Mouse (Mus musculus): ENCODE data around the gene Wsb2.
"Not testable (repeated sequence)": the region's sequence is repeated elsewhere in the genome, so short reads cannot be mapped to it uniquely, and the experiment has no call there.

Gene Wsb2

DNA sequence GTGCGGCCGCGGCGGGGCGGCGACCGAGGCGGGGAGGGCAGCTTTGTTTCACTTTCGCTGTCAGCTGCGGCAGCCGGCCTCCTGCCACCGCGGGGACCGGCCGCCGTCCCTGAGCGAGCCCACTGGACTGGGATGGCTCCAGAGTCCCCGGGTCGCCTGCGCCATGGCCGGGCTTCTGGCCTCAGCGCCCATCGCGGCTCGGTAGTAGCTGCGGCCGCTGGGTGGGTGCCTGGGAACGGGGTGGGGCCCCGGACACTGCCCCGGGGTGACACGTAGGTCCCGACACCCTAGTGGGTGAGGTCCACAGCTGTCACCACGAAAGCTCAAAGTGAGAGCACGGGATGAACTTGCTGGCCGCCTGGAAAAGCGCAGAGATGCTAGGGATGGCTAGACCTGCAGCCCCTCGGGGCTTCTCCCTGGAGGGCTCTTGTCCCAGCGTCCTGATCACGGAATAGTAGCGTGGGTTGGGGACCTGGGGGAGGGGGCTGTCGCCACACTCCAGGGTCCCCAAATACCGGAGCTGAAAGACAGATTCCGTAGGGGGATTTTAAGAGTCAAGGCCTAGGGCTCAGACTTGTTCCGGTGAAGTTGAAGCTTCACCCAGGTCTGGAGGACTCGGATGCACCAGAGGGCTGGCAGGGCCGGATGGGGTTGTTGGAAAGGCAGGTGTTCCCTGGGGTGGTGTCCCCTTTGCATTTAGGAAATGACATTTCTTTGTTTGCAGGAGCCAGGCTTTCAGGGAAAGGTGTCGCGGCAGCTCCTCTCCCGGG is 559 bp downstream of the Wsb2 start:
- peak; percentile 21 for DNase-seq

DNA sequence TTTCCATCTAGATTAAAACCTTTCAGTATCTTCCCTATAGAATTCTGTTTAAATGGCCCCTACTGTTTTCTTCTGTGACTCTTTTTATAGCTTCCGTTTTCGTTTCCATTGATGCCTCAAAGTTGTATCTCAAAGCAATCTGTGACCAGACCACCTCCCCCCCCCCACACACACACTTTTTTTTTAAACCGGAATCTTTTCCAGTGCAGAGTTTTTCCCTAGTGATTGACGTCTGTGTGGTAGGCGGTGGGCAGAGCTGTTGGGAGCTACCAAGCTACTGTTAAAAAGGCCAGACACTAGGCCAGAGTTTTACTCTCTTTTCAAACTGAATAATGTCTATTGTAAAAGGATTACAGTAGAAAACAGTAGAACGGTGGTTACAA is 1.1 kb downstream of the Wsb2 start:
- DNase-seq = no peak

- peak; percentile 79 for DNase-seq
Observed at GRCm38 (mm10) chr5:117358725-117359124, 1.6 kb downstream of the Wsb2 start.

- no peak for DNase-seq
Observed at GRCm38 (mm10) chr5:117359497-117360227, 2.6 kb downstream of the Wsb2 start.

- DNase-seq = peak; percentile 40
Observed at GRCm38 (mm10) chr5:117360228-117360515, 3.1 kb downstream of the Wsb2 start.

- DNase-seq = no peak
Observed at GRCm38 (mm10) chr5:117360631-117361541, 3.8 kb downstream of the Wsb2 start.

DNA sequence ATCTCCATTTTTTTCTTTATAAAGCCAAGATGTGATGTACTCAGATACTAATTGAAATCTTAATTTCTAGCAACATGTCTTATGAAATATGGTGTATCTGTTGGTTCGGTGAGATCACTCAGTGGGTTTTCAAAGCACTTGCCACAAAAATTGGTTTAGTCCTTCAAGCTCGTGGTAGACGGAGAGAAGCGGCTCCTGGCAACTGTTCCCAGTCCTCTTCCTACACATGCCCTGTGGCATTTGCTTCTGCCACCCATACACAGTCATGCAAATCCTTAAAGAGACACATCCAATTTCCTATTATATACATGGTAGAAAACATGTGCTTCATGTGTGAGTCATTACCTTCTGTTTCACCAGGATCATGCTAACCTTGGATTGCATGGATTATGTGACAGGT is 4.5 kb downstream of the Wsb2 start:
- no peak for DNase-seq

GRCm38 (mm10) chr5:117363066-117363782 is 6.1 kb downstream of the Wsb2 start:
- DNase-seq = peak; percentile 29

GRCm38 (mm10) chr5:117364821-117365220 is 7.7 kb downstream of the Wsb2 start:
- DNase-seq = no peak

GRCm38 (mm10) chr5:117365904-117366561 is 8.9 kb downstream of the Wsb2 start:
- no peak for DNase-seq

GRCm38 (mm10) chr5:117367206-117367605 is 10.1 kb downstream of the Wsb2 start:
- DNase-seq = no peak

DNA sequence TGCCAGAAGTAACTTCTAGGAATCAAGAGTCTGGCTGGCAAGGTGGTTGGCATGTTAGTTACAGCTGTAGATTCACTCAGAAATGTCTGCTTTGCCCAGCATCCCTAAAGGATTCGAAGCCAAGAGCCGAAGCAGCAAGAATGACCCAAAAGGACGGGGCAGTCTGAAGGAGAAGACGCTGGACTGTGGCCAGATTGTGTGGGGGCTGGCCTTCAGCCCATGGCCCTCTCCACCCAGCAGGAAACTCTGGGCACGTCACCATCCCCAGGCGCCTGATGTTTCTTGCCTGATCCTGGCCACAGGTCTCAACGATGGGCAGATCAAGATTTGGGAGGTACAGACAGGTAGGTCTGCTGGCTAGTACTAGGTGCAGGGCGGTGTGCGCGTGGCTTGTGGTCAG is 13.5 kb downstream of the Wsb2 start:
- peak; percentile 18 for DNase-seq

GRCm38 (mm10) chr5:117373418-117373817 is 16.3 kb downstream of the Wsb2 start:
- DNase-seq = no peak

- no peak for DNase-seq
Observed at GRCm38 (mm10) chr5:117374372-117375049, 17.4 kb downstream of the Wsb2 start.

DNA sequence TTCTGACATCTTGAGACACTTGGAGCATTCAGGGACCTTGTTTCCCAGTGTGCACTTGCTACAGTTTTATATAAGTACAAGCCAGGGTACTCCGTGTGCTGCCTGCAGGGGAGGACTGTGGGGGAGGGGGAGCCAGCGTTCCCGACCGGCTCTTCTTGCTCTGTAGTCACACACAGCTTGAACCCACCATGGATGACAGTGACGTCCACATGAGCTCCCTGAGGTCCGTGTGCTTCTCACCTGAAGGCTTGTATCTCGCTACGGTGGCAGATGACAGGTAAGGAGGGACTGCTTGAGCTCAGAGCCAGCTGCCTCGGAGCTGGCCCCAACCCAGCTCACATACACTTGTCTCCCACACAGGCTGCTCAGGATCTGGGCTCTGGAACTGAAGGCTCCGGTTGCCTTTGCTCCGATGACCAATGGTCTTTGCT is 19.2 kb downstream of the Wsb2 start:
- no peak for DNase-seq

DNA sequence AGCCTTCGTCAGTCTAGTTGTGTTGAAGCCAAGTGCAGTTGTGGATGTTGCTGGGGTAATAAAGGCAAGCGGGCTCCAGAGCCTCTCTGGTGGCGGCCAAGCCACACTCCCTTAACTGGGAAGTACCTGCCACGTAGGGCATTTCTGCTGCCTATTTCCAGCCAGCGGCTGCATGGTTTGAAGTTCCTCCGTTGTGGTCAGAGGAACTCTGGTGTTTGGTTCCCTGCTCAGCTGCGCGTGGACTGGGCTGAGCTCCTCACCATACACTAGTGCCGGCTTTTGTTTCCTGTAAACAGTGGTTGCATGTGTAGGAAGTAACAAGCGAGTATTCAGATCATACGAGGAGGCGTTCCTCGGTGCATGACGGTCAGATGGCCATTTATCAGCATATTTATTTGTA is 20.6 kb downstream of the Wsb2 start:
- DNase-seq = not testable (repeated sequence)

GRCm38 (mm10) chr5:117380199-117380598 is 23.1 kb downstream of the Wsb2 start:
- no peak for DNase-seq

DNA sequence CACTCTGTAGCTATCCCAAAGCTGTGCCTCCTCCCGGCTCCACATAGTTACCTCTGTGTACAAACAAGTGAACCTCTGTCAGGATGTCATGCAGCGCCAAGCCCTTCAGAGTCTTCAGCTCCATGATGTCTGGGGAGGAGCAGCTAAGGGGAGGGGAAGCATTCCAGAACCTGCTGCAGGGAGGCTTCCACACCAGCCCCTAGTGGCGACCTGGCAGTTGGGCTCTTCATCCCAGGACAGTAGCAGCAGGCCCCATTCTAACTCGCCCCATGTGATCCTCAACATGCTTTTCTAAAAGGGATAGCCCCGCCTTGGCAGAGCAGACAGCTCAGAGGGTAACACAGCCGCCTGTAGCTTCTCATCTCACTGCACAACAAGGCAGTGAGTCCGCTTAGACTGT is 24.7 kb downstream of the Wsb2 start:
- DNase-seq = no peak

DNA sequence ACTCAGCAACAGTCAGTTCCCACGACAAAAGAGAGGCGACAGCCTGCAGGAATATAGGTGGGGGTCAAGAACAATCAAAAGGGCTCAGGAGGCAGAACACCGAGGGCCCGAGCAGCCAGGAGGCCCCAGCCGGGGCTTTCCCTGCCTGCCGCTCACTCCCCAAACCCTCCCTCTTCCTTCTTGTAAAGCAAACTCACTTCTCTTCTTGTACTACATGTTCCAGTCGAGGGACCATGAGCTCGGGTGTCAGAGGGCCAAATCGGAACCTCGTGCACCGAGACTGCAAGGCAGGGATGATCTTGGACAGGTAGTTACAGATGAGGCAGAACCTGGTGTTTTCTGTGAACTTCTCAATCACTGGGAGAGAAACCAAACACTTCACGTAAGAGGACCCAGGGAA is 26.1 kb downstream of the Wsb2 start:
- no peak for DNase-seq

DNA sequence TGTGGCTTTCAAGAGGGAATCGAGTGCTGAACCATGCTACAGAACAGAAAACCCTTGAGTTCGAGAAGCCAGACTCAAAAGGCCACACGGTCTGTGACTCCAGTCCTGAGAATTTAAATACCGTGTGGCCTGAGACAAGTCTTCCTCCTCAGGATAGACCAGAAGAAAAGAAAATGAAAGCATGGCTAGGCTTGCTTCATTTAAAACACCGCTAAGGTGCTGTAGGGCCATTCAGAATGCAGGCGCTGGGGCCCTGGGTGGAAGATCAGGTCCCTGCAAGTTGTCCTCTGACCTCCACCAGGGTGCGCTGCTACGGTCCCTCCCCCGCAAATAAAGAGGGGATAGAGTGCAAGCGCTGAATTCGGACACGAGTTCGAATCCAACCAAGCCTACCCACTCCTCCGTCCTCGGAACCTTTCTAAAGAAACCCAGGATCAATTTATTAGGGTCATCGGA is 31.2 kb downstream of the Wsb2 start:
- peak; percentile 54 for DNase-seq

DNA sequence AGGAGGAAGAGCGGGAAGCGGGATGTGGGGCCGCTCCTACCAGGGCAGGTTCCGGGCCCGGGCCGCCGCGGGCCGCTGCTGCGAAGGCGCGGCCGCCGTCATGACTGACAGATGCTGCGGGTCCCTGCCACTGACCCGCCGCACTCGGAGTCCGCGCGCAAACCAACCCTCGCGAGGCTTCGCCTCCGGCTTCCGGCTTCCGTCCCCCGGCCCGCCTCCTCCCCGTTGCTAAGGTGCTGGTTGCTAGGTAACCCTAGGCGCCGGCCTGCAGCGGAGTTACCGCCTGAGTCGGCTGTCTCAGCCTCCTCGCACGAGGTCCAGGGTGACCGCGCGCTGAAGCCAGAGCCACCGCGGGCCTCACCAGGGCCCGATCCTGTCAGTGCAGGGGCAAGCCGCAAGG is 31.8 kb downstream of the Wsb2 start, which contains the start of gene Rfc5:
Gene Rfc5, minus strand, starts transcription at position 171 of the 400 bp plus-strand sequence.
- DNase-seq = peak; percentile 97

All from lung, postnatal 14 days (tissue).